ENCODE assay signal across 11 mouse cellular contexts in the genomic region with DNA sequence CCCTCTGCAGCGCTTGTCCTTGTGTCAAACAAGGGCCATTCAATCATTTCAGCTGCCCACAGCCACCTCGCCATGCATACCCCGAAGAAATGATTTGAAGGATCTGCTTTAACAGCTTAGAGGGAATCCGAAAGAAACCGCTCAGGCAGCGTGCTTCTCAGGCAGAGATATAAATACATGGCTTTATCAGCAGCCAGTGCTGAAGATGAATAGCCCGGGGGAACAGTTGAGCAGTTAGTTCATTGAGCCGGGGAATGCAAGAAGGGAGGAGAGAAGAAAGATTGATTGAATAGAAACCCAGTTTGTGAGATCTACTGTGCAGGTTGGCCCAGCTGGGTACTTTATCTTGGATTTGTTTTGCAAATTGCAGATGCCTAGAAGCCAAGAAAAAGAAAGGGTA. TPM values are rescaled to one million over a fixed set of nuclear protein-coding genes. Genes with fewer than 3 reads are reported as not detected.
A peak's percentile ranks its signal among the peaks of the same experiment; 100 is the strongest.
DNase-seq lines count a peak whose midpoint lies in the region; ATAC-seq and TF ChIP-seq lines count a peak whose summit lies in the region.
"Had no signal": no experiment of that assay in that cellular context is flagged by ENCODE, and none has a peak within 500 bp of the region (broad histone marks: within the 10 kb centered on the region; RNA-seq: fewer than 3 reads in every experiment).

No protein-coding gene starts in this region.

- peak overlapping the region; percentile 47; the same call in 1 of the 2 replicates for H3K27ac ChIP-seq in lung, embryonic 16.5 days (ENCODE audit: low read length)
- H3K27ac ChIP-seq in forebrain, postnatal 0 days (ENCODE audit: low read depth, low read length): peak overlapping the region; percentile 9; the same call in 1 of the 2 replicates
- no peak overlapping the region for H3K27ac ChIP-seq in neural tube, embryonic 12.5 days
- H3K27ac ChIP-seq: liver, embryonic 13.5 days had no signal

- 0 out of 2 replicates have a peak, but pooled peaks have one; percentile 29 for ATAC-seq in frontal cortex, adult (ENCODE audit: low TSS enrichment)
- ATAC-seq in lung, embryonic 16.5 days (ENCODE audit: low read depth): no peak
- no peak for ATAC-seq in forebrain, postnatal 0 days
- ATAC-seq in neural tube, embryonic 12.5 days (ENCODE audit: low FRiP score, low read depth): peak; percentile 53; the same call in 1 of the 2 replicates
- ATAC-seq in megakaryocyte progenitor cell, adult 5-6 weeks (replicated peaks; ENCODE audit: poor library complexity): no peak

- no peak for DNase-seq in frontal cortex, postnatal 10 days (ENCODE audit: low spot score in 2 of 2)
- DNase-seq in lung, postnatal 14 days: no peak
- peak; percentile 22 for DNase-seq in forebrain, postnatal 0 days
- DNase-seq in lung, postnatal 10 days: no peak
- DNase-seq: cerebellum, adult 9-10 months; kidney, postnatal 14 days; liver, embryonic 13.5 days had no signal

- H3K4me3 ChIP-seq in lung, embryonic 16.5 days (ENCODE audit: low read length): no peak overlapping the region
- H3K4me3 ChIP-seq in forebrain, postnatal 0 days (ENCODE audit: low read depth, low read length): no peak overlapping the region
- no peak overlapping the region for H3K4me3 ChIP-seq in neural tube, embryonic 12.5 days
- H3K4me3 ChIP-seq: liver, embryonic 13.5 days had no signal

- no peaks in the 10 kb centered on the region for H3K36me3 ChIP-seq in lung, embryonic 16.5 days (ENCODE audit: control insufficient read depth, insufficient read depth, low read length)
- no peaks in the 10 kb centered on the region for H3K36me3 ChIP-seq in forebrain, postnatal 0 days (ENCODE audit: insufficient read depth)
- H3K36me3 ChIP-seq in neural tube, embryonic 12.5 days: no peaks in the 10 kb centered on the region
- H3K36me3 ChIP-seq: liver, embryonic 13.5 days had no signal

- WGBS in lung, embryonic 16.5 days: 29% methylated on average over 8 of the region's 8 CpGs
- 12% methylated on average over 8 of the region's 8 CpGs for WGBS in forebrain, postnatal 0 days
- 30% methylated on average over 8 of the region's 8 CpGs for WGBS in neural tube, embryonic 12.5 days

- no peak for TF ChIP-seq CTCF in forebrain, postnatal 0 days (IDR thresholded peaks at IDR 0.05; ENCODE audit: low read depth)

- no peak overlapping the region for H3K4me2 ChIP-seq in lung, embryonic 16.5 days (ENCODE audit: low read depth, low read length)
- H3K4me2 ChIP-seq in forebrain, postnatal 0 days (ENCODE audit: low read depth): 0 out of 2 replicates have a peak overlapping the region, but pooled peaks have one; percentile 18
- peak overlapping the region; percentile 5; the same call in 1 of the 2 replicates for H3K4me2 ChIP-seq in neural tube, embryonic 12.5 days (replicated peaks)
- H3K4me2 ChIP-seq: liver, embryonic 13.5 days had no signal

- no peaks in the 10 kb centered on the region for H3K9me3 ChIP-seq in lung, embryonic 16.5 days (ENCODE audit: control insufficient read depth, low read length)
- H3K9me3 ChIP-seq in forebrain, postnatal 0 days (ENCODE audit: low read length): no peaks in the 10 kb centered on the region
- no peaks in the 10 kb centered on the region for H3K9me3 ChIP-seq in neural tube, embryonic 12.5 days
- H3K9me3 ChIP-seq: liver, embryonic 13.5 days had no signal

- H3K27me3 ChIP-seq in lung, embryonic 16.5 days (ENCODE audit: control insufficient read depth, insufficient read depth, low read depth, low read length): no peaks in the 10 kb centered on the region
- no peaks in the 10 kb centered on the region for H3K27me3 ChIP-seq in forebrain, postnatal 0 days (ENCODE audit: insufficient read depth, low read length)
- H3K27me3 ChIP-seq in neural tube, embryonic 12.5 days (replicated peaks): no peaks in the 10 kb centered on the region
- H3K27me3 ChIP-seq: liver, embryonic 13.5 days had no signal

- H3K9ac ChIP-seq in lung, embryonic 16.5 days (ENCODE audit: low read length): no peak overlapping the region
- H3K9ac ChIP-seq in forebrain, postnatal 0 days: no peak overlapping the region
- H3K9ac ChIP-seq in neural tube, embryonic 12.5 days: no peak overlapping the region
- H3K9ac ChIP-seq: liver, embryonic 13.5 days had no signal

- H3K4me1 ChIP-seq in lung, embryonic 16.5 days (replicated peaks; ENCODE audit: control insufficient read depth, insufficient read depth, low read length): peaks cover 13% of the 10 kb centered on the region
- 0 out of 2 replicates have a peak, but pooled peaks cover 4% of the 10 kb centered on the region for H3K4me1 ChIP-seq in forebrain, postnatal 0 days (ENCODE audit: insufficient read depth)
- H3K4me1 ChIP-seq in neural tube, embryonic 12.5 days: peaks cover 17% of the 10 kb centered on the region

RNA-seq across cellular contexts. Expression of a gene that starts 57.9 kb away (rescaled TPM):
- 84.1 and 88.3 TPM in 2 replicates for polyA plus RNA-seq in lung, embryonic 16.5 days (2015; fragmentation: Nextera tagmentation; extraction: Ambion mirVana)
- total RNA-seq in forebrain, postnatal 0 days (2014; rRNA removed): 44.2 and 50.3 TPM in 2 replicates
- polyA plus RNA-seq in forebrain, postnatal 0 days (2015; fragmentation: Nextera tagmentation; extraction: Ambion mirVana): 44.2 and 53.5 TPM in 2 replicates
- polyA plus RNA-seq in neural tube, embryonic 12.5 days (2016; fragmentation: Nextera tagmentation; extraction: Ambion mirVana): 65.7 and 70.2 TPM in 2 replicates
- total RNA-seq in megakaryocyte progenitor cell, adult 5-6 weeks (2015): 36.5 and 43.8 TPM in 2 replicates
- 55.3 and 62.6 TPM in 2 replicates for total RNA-seq in megakaryocyte progenitor cell, adult 5-6 weeks (2017)

Comparison
In these comparisons a context has a peak if more than half of its experiments do, and no peak if none do; other contexts are left out.
1. ATAC-seq: peak in frontal cortex, adult (single experiment) and neural tube, embryonic 12.5 days (single experiment); none in lung, embryonic 16.5 days (single experiment), forebrain, postnatal 0 days (single experiment) and megakaryocyte progenitor cell, adult 5-6 weeks (single experiment).